Comparison of ENCODE assay signal across 30 mouse cellular contexts in genomic region chr2:112753316-112753715, GRCm38 (mm10).
"Had no signal": no experiment of that assay in that cellular context is flagged by ENCODE, and none has a peak within 500 bp of the region (broad histone marks: within the 10 kb centered on the region; RNA-seq: fewer than 3 reads in every experiment).

No protein-coding gene starts in this region.

- H3K9ac ChIP-seq: limb, embryonic 12.5 days; limb, embryonic 13.5 days; limb, embryonic 15.5 days; liver, embryonic 12.5 days; liver, embryonic 13.5 days; liver, embryonic 14.5 days; liver, embryonic 15.5 days; liver, postnatal 0 days; lung, embryonic 14.5 days; lung, embryonic 15.5 days; midbrain, embryonic 12.5 days; midbrain, embryonic 13.5 days; midbrain, embryonic 15.5 days; neural tube, embryonic 12.5 days had no signal

- H3K27ac ChIP-seq: left cerebral cortex, adult 2 months; limb, embryonic 12.5 days; limb, embryonic 13.5 days; limb, embryonic 15.5 days; liver, embryonic 12.5 days; liver, embryonic 13.5 days; liver, embryonic 14.5 days; liver, embryonic 15.5 days; lung, embryonic 15.5 days; macrophage; midbrain, embryonic 10.5 days; midbrain, embryonic 12.5 days; midbrain, embryonic 13.5 days; midbrain, embryonic 15.5 days; neural tube, embryonic 12.5 days had no signal

- H3K4me2 ChIP-seq: limb, embryonic 12.5 days; limb, embryonic 13.5 days; limb, embryonic 15.5 days; liver, embryonic 11.5 days; liver, embryonic 12.5 days; liver, embryonic 13.5 days; liver, embryonic 15.5 days; lung, embryonic 14.5 days; lung, embryonic 15.5 days; midbrain, embryonic 12.5 days; midbrain, embryonic 13.5 days; midbrain, embryonic 15.5 days; neural tube, embryonic 12.5 days had no signal

- DNase-seq: left cerebral cortex, postnatal 4 days; liver; liver, embryonic 13.5 days; liver, postnatal 0 days; lung, adult 18-20 months; lung, adult 2 months; lung, embryonic 14.5 days; lung, postnatal 10 days; lung, postnatal 14 days; lung, postnatal 36 days; lung, postnatal 4 days; midbrain, embryonic 14.5 days had no signal

- H3K36me3 ChIP-seq: limb, embryonic 12.5 days; limb, embryonic 13.5 days; limb, embryonic 15.5 days; liver, embryonic 12.5 days; liver, embryonic 13.5 days; liver, embryonic 15.5 days; lung, embryonic 15.5 days; midbrain, embryonic 10.5 days; midbrain, embryonic 12.5 days; midbrain, embryonic 13.5 days; midbrain, embryonic 15.5 days; neural tube, embryonic 12.5 days had no signal

- H3K27me3 ChIP-seq: limb, embryonic 12.5 days; limb, embryonic 13.5 days; limb, embryonic 15.5 days; liver, embryonic 12.5 days; liver, embryonic 13.5 days; liver, embryonic 15.5 days; lung, embryonic 15.5 days; megakaryocyte, embryonic 14.5 days; midbrain, embryonic 12.5 days; midbrain, embryonic 13.5 days; midbrain, embryonic 15.5 days; neural tube, embryonic 12.5 days had no signal

- ATAC-seq: liver, embryonic 12.5 days; liver, postnatal 0 days; lung, postnatal 0 days; midbrain, embryonic 13.5 days; midbrain, embryonic 15.5 days had no signal

- H3K9me3 ChIP-seq: limb, embryonic 12.5 days; limb, embryonic 13.5 days; limb, embryonic 15.5 days; liver, embryonic 12.5 days; liver, embryonic 13.5 days; liver, embryonic 15.5 days; lung, embryonic 15.5 days; megakaryocyte, embryonic 14.5 days; midbrain, embryonic 10.5 days; midbrain, embryonic 12.5 days; midbrain, embryonic 13.5 days; midbrain, embryonic 15.5 days; neural tube, embryonic 12.5 days had no signal

- H3K4me3 ChIP-seq: left cerebral cortex, adult 2 months; limb, embryonic 12.5 days; limb, embryonic 13.5 days; limb, embryonic 15.5 days; liver, embryonic 12.5 days; liver, embryonic 13.5 days; liver, embryonic 15.5 days; lung, embryonic 15.5 days; megakaryocyte, embryonic 14.5 days; midbrain, embryonic 10.5 days; midbrain, embryonic 12.5 days; midbrain, embryonic 13.5 days; midbrain, embryonic 15.5 days; myocyte; neural tube, embryonic 12.5 days had no signal

- H3K4me1 ChIP-seq: limb, embryonic 12.5 days; limb, embryonic 13.5 days; limb, embryonic 15.5 days; liver, embryonic 12.5 days; liver, embryonic 13.5 days; liver, embryonic 15.5 days; lung, embryonic 15.5 days; megakaryocyte, embryonic 14.5 days; midbrain, embryonic 10.5 days; midbrain, embryonic 12.5 days; midbrain, embryonic 13.5 days; midbrain, embryonic 15.5 days; neural tube, embryonic 12.5 days had no signal
